Mouse (Mus musculus): ENCODE results near the gene Fxyd1.
A peak's percentile ranks its signal among the peaks of the same experiment; 100 is the strongest.

Gene Fxyd1

GRCm38 (mm10) chr7:31057071-31057470 is at the start of gene Fxyd1:
Gene Fxyd1, minus strand, starts transcription at chr7:31057199.
- no peak for DNase-seq (ENCODE audit: low spot score in 2 of 2)

GRCm38 (mm10) chr7:31106166-31106565 is 49.2 kb upstream of the Fxyd1 start:
- DNase-seq (ENCODE audit: low spot score in 2 of 2), result no peak

GRCm38 (mm10) chr7:31105061-31105768 is 48.2 kb upstream of the Fxyd1 start:
- no peak for DNase-seq (ENCODE audit: low spot score in 2 of 2)

- DNase-seq (ENCODE audit: low spot score in 2 of 2), result no peak
Observed at GRCm38 (mm10) chr7:31100786-31101185, 43.8 kb upstream of the Fxyd1 start.

DNA sequence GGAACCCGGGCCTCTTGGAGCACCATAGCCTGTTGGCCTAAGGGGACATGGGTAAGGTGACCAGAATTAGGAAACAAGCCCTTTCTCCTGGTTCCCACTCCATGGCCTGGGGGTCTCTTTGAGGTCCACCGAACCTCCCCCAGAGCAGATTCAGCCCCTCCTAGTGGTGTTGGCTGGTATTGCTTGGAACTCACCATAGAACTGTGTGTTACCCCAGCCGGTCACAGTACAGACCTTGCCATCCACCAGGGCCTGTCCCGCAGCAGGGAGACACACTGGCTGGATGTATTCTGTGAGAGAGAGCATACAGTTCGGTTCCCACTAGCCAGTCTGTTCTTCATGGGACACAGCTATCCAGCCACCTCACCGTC is 42.6 kb upstream of the Fxyd1 start:
- no peak for DNase-seq (ENCODE audit: low spot score in 2 of 2)

GRCm38 (mm10) chr7:31098697-31099611 is 42.0 kb upstream of the Fxyd1 start:
- DNase-seq (ENCODE audit: low spot score in 2 of 2), result no peak

DNA sequence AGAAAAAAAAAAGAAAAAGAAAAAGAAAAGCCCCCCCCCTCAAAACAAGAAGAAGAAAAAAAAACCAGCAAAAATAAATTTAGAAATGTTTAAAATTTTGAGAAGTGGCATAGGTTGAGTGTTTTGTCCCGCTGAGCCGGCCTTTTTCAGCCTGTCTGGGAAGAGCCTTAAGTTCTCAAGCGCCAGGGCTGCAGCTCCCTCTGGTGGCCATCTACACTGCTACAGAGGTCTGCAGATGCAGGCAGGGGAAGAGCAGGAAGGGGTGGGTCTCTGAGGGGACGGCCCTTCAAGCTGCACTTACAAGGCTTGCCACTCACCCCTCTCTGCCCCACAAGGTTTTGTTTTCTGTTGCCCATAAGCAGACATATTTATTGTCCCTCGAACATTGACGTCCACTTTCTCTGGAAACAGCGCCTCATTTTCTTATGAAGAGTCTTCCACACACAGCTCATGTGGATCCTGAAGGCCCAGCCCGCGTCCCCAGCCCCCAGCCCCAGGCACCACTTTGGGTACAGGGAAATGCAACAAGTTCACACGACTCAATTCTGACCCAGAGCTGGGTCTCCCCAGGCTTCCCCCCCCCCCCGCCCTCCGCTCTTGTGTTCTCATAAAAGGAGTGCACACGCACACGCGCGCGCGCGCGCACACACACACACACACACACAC is 40.7 kb upstream of the Fxyd1 start:
- peak; percentile 77 to 86 for DNase-seq (ENCODE audit: low spot score in 2 of 2)

GRCm38 (mm10) chr7:31096892-31097564 is 40.0 kb upstream of the Fxyd1 start:
- DNase-seq (ENCODE audit: low spot score in 2 of 2), result no peak

DNA sequence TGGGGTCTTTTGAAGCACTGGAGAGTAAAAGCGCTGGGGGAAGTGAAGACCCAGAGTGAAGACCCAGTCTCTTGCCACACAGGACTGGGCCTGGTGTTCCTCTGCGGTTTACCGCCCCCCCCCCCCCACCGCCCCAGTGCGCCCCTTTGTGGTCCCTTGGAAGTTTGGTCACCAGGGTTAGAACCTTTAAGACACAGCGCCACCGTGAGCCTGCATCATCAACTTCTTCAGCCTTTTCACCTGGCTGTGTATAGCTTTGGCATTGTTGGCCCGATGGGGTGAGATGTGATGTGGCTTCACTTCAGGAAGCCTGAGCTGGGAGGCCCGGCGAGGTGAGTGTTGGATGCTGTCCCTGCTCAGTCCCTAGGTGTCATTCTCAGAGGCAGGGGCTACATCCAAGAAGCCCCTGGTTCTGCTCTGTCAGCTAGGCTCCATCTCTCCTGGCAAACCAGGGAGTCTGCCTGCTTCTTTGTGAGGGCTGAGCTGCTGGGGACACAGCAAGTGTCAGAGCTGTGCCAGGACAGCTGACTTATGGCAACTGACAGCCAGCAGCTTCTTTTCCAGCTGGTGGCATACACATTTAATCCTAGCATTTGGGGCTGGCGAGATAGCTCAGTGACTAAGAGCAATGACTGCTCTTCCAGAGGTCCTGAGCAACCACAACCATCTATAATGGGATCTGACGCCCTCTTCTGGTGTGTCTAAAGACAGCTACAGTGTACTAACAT is 37.9 kb upstream of the Fxyd1 start:
- DNase-seq (ENCODE audit: low spot score in 2 of 2), result no peak

GRCm38 (mm10) chr7:31089721-31090120 is 32.7 kb upstream of the Fxyd1 start:
- no peak for DNase-seq (ENCODE audit: low spot score in 2 of 2)

DNA sequence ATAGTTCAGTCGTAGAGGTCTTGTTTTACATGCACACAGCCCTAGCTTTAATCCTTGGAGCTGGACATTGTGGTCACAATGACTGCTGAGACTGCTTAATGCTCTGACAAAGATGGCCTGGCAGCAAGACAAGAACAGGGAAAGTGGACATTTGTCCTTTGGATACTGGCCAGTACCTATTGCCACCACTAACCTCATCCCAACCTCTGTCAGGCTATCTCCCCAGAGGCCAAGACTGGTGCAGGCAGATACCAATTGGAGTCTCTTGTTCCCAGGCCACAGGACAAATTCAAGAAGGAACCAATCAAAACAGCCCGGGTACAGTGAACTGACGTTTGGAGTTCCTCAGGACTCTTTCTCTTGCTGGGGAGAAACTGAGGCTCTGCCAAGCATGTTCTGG is 31.2 kb upstream of the Fxyd1 start:
- no peak for DNase-seq (ENCODE audit: low spot score in 2 of 2)

GRCm38 (mm10) chr7:31087262-31087661 is 30.3 kb upstream of the Fxyd1 start:
- DNase-seq (ENCODE audit: low spot score in 2 of 2), result no peak

DNA sequence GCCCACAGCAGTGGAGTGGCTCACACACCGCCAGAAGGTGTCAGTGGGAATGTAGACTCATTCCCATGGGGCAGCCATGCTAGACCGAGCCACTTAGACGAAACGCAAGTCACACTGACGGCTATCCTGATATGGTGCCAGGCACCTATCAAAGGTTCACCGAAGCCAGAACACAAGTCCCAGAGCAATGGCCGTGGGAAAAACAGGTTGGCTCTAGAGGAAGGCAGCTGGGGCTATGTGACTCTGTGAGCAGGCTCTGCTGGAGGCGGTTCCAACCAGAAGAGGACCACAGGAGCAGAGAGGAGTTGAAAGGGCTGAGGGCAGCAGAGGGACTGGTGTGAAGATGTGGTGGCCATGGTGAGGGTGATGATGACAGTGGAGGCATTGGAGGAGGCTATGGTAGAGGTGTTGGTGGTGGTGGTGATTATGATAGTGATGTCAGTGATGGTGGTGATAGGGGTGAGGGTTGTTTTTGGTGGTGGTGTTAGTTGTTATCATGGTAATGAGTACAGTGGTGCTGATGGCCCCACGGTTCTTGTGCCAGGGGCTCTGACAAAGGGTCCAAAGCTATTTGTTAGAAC is 29.3 kb upstream of the Fxyd1 start:
- DNase-seq (ENCODE audit: low spot score in 2 of 2), result no peak

DNA sequence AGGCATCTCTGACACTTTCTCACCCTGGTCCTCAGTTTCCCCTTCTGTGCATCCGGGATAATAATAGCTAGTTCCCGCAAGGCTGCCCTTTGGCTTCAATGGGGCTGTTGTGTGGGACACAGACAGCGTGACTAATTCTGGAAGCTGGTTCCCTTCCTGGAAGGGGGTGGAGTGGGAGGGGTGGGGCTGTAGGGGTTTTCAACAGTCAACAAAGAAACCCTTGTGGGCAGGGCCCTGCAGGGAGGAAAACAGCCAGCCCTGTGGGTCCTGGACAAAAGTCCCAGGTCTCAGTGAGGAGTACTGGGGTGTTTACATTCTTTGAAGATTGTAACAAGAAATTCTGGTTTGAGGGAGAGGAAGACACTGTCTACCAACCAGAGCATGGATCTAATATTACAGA is 28.2 kb upstream of the Fxyd1 start:
- peak in 1 of 2 experiments; percentile 68 for DNase-seq (ENCODE audit: low spot score in 2 of 2)

DNA sequence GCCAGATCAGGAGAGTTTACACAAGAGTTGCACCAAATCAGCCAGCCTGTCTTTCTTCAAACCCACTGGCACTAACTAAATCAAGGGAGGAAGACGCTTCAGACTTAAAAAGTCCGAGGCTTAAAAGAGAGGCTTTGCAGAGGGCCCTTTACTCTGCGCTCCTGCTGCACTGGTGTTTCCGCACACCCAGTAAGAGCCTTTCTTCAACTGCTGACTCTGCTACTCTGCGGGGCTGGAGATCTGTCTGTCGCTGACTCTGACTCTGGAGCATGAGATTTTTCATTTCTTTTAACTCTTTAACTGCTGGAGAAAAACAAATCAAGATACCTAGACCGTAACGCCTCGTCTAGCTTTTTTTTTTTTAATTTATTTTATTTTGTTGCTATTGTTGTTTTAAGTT is 27.1 kb upstream of the Fxyd1 start:
- DNase-seq (ENCODE audit: low spot score in 2 of 2), result no peak

DNA sequence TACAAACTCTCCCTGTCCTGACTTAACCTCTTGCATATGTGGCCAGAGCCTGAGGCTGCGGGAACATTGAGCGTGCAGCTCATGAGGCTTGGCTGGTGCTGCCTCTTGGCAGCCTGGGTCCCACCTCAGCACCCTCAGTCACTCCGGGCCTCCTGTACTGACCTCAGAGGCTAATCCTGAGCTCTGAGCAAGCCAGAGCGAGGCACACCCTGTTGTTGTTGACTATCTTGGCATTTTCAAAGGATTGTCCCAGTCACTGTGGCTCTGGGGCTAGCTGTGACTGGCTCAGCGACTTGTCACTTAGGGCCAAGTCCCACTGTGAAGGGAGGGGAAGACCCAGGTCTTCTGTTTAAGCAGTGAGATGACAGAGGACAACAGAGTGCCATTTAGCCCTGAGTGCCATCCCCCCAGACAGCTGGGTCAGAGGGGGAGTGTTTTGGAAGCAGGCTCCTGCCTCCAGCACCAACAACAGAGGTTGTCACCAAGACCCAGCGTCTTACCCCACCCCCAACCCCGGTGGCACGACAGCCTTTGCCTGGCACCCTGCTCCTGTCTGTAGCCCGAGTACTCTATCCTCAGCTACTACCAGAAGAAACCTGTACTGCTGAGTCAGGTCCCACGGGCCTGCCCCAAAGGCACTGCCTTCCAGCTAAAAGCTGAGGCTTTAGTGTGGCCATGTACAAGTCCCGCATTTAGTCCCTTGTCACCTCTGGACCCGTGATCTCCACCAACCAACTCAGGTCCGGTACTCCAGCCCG is 26.0 kb upstream of the Fxyd1 start:
- peak in 1 of 2 experiments; percentile 57 for DNase-seq (ENCODE audit: low spot score in 2 of 2)

GRCm38 (mm10) chr7:31082106-31082505 is 25.1 kb upstream of the Fxyd1 start:
- DNase-seq (ENCODE audit: low spot score in 2 of 2), result no peak

DNA sequence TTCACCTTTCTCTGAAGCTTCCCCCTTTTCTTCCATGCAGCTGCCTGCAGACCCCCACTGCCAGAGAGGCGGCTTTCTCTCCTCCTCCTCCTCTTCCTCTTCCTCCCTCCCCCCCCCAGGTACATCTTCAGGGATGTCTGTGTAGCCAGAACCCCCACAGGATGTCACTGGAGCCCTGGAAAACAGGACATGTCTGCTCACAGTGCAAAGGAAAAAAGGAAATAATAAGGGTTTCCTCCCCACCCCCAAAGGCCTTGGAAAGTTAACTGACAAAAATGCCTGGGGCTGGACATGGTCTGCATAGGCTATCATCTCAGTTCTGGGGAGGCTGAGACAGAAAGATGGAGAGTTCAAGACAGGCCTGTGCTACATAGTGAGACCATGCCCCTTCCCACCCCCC is 24.1 kb upstream of the Fxyd1 start:
- DNase-seq (ENCODE audit: low spot score in 2 of 2), result no peak

- no peak for DNase-seq (ENCODE audit: low spot score in 2 of 2)
Observed at GRCm38 (mm10) chr7:31080611-31081010, 23.6 kb upstream of the Fxyd1 start.

DNA sequence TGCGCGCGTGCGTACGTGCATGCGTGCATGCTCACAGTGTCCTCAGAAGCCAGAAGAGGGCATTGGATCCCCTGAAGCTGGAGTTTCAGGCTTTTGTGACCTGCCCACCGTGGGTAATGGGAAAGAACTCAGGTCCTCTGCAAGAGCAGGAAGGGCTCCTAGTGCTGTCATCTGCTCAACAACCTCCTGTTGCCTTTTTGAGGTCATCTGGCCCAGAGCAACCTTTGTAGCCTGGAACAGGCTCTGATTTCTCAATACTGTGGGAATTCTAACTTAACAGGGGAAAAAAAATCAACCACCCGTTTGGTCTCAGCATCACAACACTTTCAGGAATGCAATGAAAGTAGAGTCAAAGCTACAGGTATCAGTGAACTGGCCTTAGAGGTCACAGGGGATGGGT is 22.7 kb upstream of the Fxyd1 start:
- no peak for DNase-seq (ENCODE audit: low spot score in 2 of 2)

Measured in urinary bladder, adult 18-20 months (tissue).